Mouse (Mus musculus): ENCODE measurements at regions not wholly inside any gene's neighbourhood (a gene's known extent, or its start where the extent isn't known, plus 50 kb on each side); places are given as distances from the start of the nearest gene placed in this dataset.

GRCm38 (mm10) chr7:129141942-129142598 is 114.8 kb upstream of the Plpp4 start:
- TF ChIP-seq POLR2A (IDR thresholded peaks at IDR 0.05; ENCODE audit: borderline replicate concordance, insufficient read depth, low read length): no peak
- TF ChIP-seq CTCF (IDR thresholded peaks at IDR 0.05; ENCODE audit: borderline replicate concordance, insufficient read depth, low read depth, low read length): no peak

Measured in cerebellum, adult 2 months (tissue).